9 mouse cellular contexts compared by ENCODE assay signal in the genomic region with DNA sequence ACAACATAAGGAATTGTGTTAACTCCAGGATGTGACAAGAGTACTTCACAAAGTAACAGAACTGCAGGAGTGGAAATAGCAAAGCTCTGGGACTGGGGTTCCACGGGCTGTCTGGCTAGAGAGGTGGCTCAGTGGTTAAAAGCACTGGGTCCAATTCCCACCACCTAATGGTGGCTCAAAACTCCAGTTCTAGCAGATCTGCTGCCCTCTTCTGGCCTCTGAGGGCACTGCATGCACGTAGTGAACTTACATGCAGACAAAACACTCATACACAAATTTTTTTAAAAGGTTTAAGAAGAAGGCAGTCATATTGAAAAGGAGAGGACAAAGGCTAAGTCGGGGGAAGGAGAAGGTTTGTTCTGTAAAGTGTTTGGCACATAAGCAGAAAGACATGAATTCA. TPM values are rescaled to one million over a fixed set of nuclear protein-coding genes. Genes with fewer than 3 reads are reported as not detected.
DNase-seq lines count a peak whose midpoint lies in the region; ATAC-seq lines count a peak whose summit lies in the region.
"Had no signal": no experiment of that assay in that cellular context is flagged by ENCODE, and none has a peak within 500 bp of the region (broad histone marks: within the 10 kb centered on the region; RNA-seq: fewer than 3 reads in every experiment).

No protein-coding gene starts in this region.

- no peaks in the 10 kb centered on the region for H3K4me1 ChIP-seq in hindbrain, embryonic 11.5 days (replicated peaks; ENCODE audit: control insufficient read depth, insufficient read depth, low read length)
- H3K4me1 ChIP-seq in hindbrain, embryonic 16.5 days (ENCODE audit: control insufficient read depth, insufficient read depth, low read depth, low read length): no peaks in the 10 kb centered on the region
- 0 out of 2 replicates have a peak, but pooled peaks cover 3% of the 10 kb centered on the region for H3K4me1 ChIP-seq in midbrain, embryonic 16.5 days (ENCODE audit: control insufficient read depth, insufficient read depth, low read length)
- H3K4me1 ChIP-seq: stomach, embryonic 15.5 days had no signal

- no peaks in the 10 kb centered on the region for H3K9me3 ChIP-seq in hindbrain, embryonic 11.5 days (ENCODE audit: control insufficient read depth, low read length)
- no peaks in the 10 kb centered on the region for H3K9me3 ChIP-seq in hindbrain, embryonic 16.5 days (ENCODE audit: control insufficient read depth, low read length)
- H3K9me3 ChIP-seq in midbrain, embryonic 16.5 days (replicated peaks; ENCODE audit: control insufficient read depth, low read length, poor library complexity, severe bottlenecking): no peaks in the 10 kb centered on the region
- H3K9me3 ChIP-seq: stomach, embryonic 15.5 days had no signal

- H3K9ac ChIP-seq in hindbrain, embryonic 11.5 days (ENCODE audit: low read depth, low read length): no peak overlapping the region
- no peak overlapping the region for H3K9ac ChIP-seq in hindbrain, embryonic 16.5 days (ENCODE audit: low read depth, low read length)
- H3K9ac ChIP-seq in midbrain, embryonic 16.5 days (ENCODE audit: low read depth, low read length): no peak overlapping the region
- H3K9ac ChIP-seq: stomach, embryonic 15.5 days had no signal

- WGBS in hindbrain, embryonic 11.5 days: 87% methylated on average over 3 of the region's 3 CpGs
- 82% methylated on average over 3 of the region's 3 CpGs for WGBS in hindbrain, embryonic 16.5 days
- WGBS in midbrain, embryonic 16.5 days: 73% methylated on average over 3 of the region's 3 CpGs

- H3K36me3 ChIP-seq in hindbrain, embryonic 11.5 days (ENCODE audit: control insufficient read depth, insufficient read depth, low read length): no peaks in the 10 kb centered on the region
- no peaks in the 10 kb centered on the region; the same call in 1 of the 2 replicates for H3K36me3 ChIP-seq in hindbrain, embryonic 16.5 days (ENCODE audit: control insufficient read depth, insufficient read depth, low read length)
- no peaks in the 10 kb centered on the region; the same call in 1 of the 2 replicates for H3K36me3 ChIP-seq in midbrain, embryonic 16.5 days (ENCODE audit: control insufficient read depth, insufficient read depth, low read length)

- no peak overlapping the region for H3K4me3 ChIP-seq in hindbrain, embryonic 11.5 days (ENCODE audit: low read depth, low read length)
- no peak overlapping the region for H3K4me3 ChIP-seq in hindbrain, embryonic 16.5 days (ENCODE audit: low read length)
- no peak overlapping the region for H3K4me3 ChIP-seq in midbrain, embryonic 16.5 days (ENCODE audit: low read depth, low read length)
- H3K4me3 ChIP-seq: stomach, embryonic 15.5 days had no signal

- H3K27me3 ChIP-seq in hindbrain, embryonic 11.5 days (ENCODE audit: control insufficient read depth, insufficient read depth, low read length): no peaks in the 10 kb centered on the region
- no peaks in the 10 kb centered on the region for H3K27me3 ChIP-seq in hindbrain, embryonic 16.5 days (replicated peaks; ENCODE audit: control insufficient read depth, insufficient read depth, low read length)
- no peaks in the 10 kb centered on the region for H3K27me3 ChIP-seq in midbrain, embryonic 16.5 days (ENCODE audit: control insufficient read depth, insufficient read depth, low read depth, low read length)
- H3K27me3 ChIP-seq: stomach, embryonic 15.5 days had no signal

- ATAC-seq in hindbrain, embryonic 11.5 days (ENCODE audit: low FRiP score): no peak
- ATAC-seq in hindbrain, embryonic 16.5 days: no peak
- no peak for ATAC-seq in midbrain, embryonic 16.5 days

- H3K4me2 ChIP-seq in hindbrain, embryonic 11.5 days (replicated peaks; ENCODE audit: low read depth, low read length): no peak overlapping the region
- no peak overlapping the region for H3K4me2 ChIP-seq in hindbrain, embryonic 16.5 days (ENCODE audit: low read length)
- H3K4me2 ChIP-seq in midbrain, embryonic 16.5 days (ENCODE audit: low read length): no peak overlapping the region
- H3K4me2 ChIP-seq: stomach, embryonic 15.5 days had no signal

- peak; percentile 36 for DNase-seq in hindbrain, embryonic 11.5 days (ENCODE audit: low spot score)
- peak; percentile 28 to 58 for DNase-seq in spleen, postnatal 10 days (ENCODE audit: low spot score in 2 of 2)
- DNase-seq in spleen, postnatal 36 days (ENCODE audit: low spot score in 2 of 2): no peak
- DNase-seq in c-Kit-negative CD71-positive TER-119-positive erythroid progenitor cells, embryonic 14.5 days (ENCODE audit: low read depth, low spot score): peak; percentile 19
- peak; percentile 66 for DNase-seq in thymus, postnatal 4 days
- DNase-seq in cerebellum, adult 11 months: no peak

- H3K27ac ChIP-seq in hindbrain, embryonic 11.5 days (ENCODE audit: low read depth, low read length): no peak overlapping the region
- H3K27ac ChIP-seq in hindbrain, embryonic 16.5 days (ENCODE audit: low read depth, low read length): no peak overlapping the region
- H3K27ac ChIP-seq in midbrain, embryonic 16.5 days (ENCODE audit: low read length): no peak overlapping the region
- H3K27ac ChIP-seq: stomach, embryonic 15.5 days had no signal

RNA-seq across cellular contexts. Expression of a gene that starts 57.8 kb away (rescaled TPM):
- 13.5 and 15.3 TPM in 2 replicates for polyA plus RNA-seq in hindbrain, embryonic 11.5 days (2014; fragmentation: Nextera tagmentation; extraction: Ambion mirVana)
- 18.0 and 20.2 TPM in 2 replicates for polyA plus RNA-seq in hindbrain, embryonic 16.5 days (2015; fragmentation: Nextera tagmentation; extraction: Ambion mirVana)
- 17.2 and 18.2 TPM in 2 replicates for polyA plus RNA-seq in midbrain, embryonic 16.5 days (2015; fragmentation: Nextera tagmentation; extraction: Ambion mirVana)

Comparison
In these comparisons a context has a peak if more than half of its experiments do, and no peak if none do; other contexts are left out.
1. DNase-seq: peak in hindbrain, embryonic 11.5 days (single experiment), spleen, postnatal 10 days (2 of 2), c-Kit-negative CD71-positive TER-119-positive erythroid progenitor cells, embryonic 14.5 days (single experiment) and thymus, postnatal 4 days (single experiment); none in spleen, postnatal 36 days (0 of 2) and cerebellum, adult 11 months (single experiment).